Mouse (Mus musculus): ENCODE data around the gene Ece2. TPM values are rescaled to one million over a fixed set of nuclear protein-coding genes. Genes with fewer than 3 reads are reported as not detected.

Gene Ece2
- polyA plus RNA-seq, 1 experiment from 2014 or later, result 3.3 TPM

DNA sequence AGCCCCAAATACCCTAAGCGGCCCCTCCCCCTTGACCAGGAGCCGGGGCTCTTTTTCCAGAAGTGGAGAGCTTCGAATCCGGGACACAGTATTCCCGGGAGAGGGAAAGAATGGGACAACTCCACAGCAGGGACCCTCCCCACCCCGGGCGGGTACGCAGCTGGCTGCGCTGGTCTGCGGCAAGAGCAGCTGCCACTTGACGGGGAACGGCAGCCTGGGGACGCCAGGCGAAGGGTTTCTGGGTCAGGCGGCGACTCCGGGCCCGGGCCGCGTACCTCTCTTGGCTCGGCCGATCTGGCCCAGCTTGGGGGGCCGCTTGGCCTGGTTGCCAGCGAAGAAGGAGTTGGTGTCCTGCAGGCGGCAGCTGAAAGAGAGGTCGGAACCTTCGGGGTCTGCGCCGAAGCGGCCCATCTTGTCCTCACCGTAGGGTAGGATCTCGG is 8.9 kb upstream of the Ece2 start:
- 0 out of 2 replicates have a peak, but pooled peaks have one; percentile 1 for ATAC-seq (ENCODE audit: low read depth)

DNA sequence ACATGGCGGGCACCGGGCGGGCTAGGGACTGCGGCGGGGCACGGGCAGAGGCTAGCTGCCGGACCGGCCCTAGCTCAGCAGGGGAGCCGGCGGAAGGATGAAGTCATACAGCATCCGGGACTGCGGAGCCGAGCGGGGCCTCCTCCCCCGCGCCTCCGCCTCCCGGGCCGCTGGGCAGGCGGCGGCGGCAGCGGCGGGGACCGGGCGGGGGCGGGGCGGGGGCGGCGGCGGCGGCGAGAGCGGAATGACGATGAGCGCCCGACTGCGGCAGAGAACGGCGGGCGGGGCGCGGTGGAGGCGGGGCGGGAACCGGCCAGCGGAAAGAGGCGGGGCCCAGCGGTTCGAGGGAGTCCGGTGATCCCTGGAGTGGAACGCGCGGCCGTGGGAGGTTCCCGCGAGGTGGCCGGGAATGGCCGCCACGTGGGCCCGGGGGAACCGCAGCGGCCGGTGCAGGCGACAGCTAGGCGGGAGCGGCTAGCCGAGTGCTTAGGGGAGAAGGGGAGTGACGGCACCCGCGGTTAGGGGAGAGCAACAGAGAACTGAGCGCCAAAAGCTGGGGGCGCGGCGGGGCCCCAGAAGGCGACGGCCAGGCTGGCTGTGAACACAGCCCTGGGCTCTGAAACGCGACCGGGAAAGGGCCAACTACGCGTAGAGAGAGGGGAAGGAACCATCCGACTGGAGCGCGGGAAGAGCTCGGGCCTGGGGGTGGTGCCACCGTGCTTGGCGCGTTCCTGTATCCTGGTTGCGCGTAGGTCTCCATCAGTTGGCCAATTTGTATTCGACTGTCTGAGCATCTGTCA is 8.2 kb upstream of the Ece2 start, which contains the start of gene Camk2n2:
Camk2n2 (minus strand) TSS at position 97 of the 800 bp plus-strand sequence.
- 2% methylated on average over 36 of the region's 92 CpGs for WGBS
- Histone ChIP-seq H3K4me1 (ENCODE audit: control insufficient read depth, insufficient read depth, low read length) (peaks cover 20% of the 10 kb centered on the region), H3K9me3 (ENCODE audit: control insufficient read depth, low read length) (no peaks in the 10 kb centered on the region), H3K36me3 (ENCODE audit: control insufficient read depth, insufficient read depth, low read length) (no peaks in the 10 kb centered on the region), H3K27me3 (replicated peaks; ENCODE audit: control insufficient read depth, insufficient read depth, low read length) (peaks cover 31% of the 10 kb centered on the region), H3K9ac (ENCODE audit: low read depth, low read length) (peak within 1 kb of the TSS; percentile 75), H3K27ac (replicated peaks; ENCODE audit: low read depth, low read length) (peak within 1 kb of the TSS; percentile 59; the same call in 1 of the 2 replicates), H3K4me2 (ENCODE audit: low read depth, low read length) (peak within 1 kb of the TSS; percentile 99), H3K4me3 (ENCODE audit: low read depth, low read length) (peak within 1 kb of the TSS; percentile 74)
- ATAC-seq (ENCODE audit: low read depth) (peak; percentile 58), DNase-seq (ENCODE audit: low spot score) (peak; percentile 40)

More for the DNA sequence above, 8.9 kb upstream of the Ece2 start:
- Histone ChIP-seq H3K4me3 (ENCODE audit: low read depth, low read length) (peak overlapping the region; percentile 74), H3K9ac (ENCODE audit: low read depth, low read length) (peak overlapping the region; percentile 75), H3K27ac (replicated peaks; ENCODE audit: low read depth, low read length) (no peak overlapping the region), H3K9me3 (ENCODE audit: control insufficient read depth, low read length) (no peaks in the 10 kb centered on the region), H3K4me1 (ENCODE audit: control insufficient read depth, insufficient read depth, low read length) (peaks cover 20% of the 10 kb centered on the region), H3K4me2 (ENCODE audit: low read depth, low read length) (peak overlapping the region; percentile 99), H3K36me3 (ENCODE audit: control insufficient read depth, insufficient read depth, low read length) (no peaks in the 10 kb centered on the region), H3K27me3 (replicated peaks; ENCODE audit: control insufficient read depth, insufficient read depth, low read length) (peaks cover 31% of the 10 kb centered on the region)
- DNase-seq (ENCODE audit: low spot score), result peak; percentile 28
- under 1% methylated on average over 19 of the region's 32 CpGs for WGBS

DNA sequence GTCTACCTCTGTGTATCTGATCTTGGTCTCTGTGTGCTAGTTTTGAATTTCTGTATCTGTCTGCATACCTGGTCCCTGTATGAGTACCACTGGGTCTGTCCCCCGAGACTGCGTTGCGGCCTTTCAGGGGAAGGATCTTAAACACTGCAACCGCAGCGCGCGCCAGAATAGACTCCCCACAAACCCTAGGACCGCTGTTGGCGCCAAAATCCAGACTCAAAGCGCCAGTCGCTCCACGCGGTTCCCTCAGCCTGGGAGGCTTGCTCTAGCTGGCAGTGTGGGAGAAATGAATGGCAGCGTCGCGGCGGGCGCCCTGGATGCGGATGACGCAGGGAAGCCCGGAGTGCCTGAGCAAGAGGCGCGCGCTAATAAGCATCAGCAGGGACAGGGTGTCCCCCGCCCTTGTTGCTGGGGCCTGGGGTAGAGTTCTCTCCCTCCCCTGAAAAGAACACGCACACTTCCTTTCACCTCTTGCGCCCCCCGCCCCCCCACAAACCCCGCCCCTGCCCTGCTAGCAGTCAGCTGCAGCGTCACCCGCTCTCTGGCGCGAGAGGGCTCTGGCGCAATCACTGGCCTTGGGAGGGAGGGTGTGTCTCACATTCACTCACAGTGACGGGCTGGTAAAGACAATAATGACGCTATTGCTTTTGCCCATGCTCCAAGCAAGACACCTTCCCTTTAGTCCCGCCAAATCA is 7.5 kb upstream of the Ece2 start:
- Histone ChIP-seq H3K27ac (replicated peaks; ENCODE audit: low read depth, low read length) (peak overlapping the region; percentile 36; the same call in 1 of the 2 replicates), H3K4me2 (ENCODE audit: low read depth, low read length) (peak overlapping the region; percentile 99), H3K9ac (ENCODE audit: low read depth, low read length) (peak overlapping the region; percentile 75), H3K4me1 (ENCODE audit: control insufficient read depth, insufficient read depth, low read length) (peaks cover 20% of the 10 kb centered on the region), H3K4me3 (ENCODE audit: low read depth, low read length) (peak overlapping the region; percentile 74), H3K36me3 (ENCODE audit: control insufficient read depth, insufficient read depth, low read length) (no peaks in the 10 kb centered on the region), H3K9me3 (ENCODE audit: control insufficient read depth, low read length) (no peaks in the 10 kb centered on the region), H3K27me3 (replicated peaks; ENCODE audit: control insufficient read depth, insufficient read depth, low read length) (peaks cover 31% of the 10 kb centered on the region)
- under 1% methylated on average over 32 of the region's 37 CpGs for WGBS
- ATAC-seq (ENCODE audit: low read depth) (peak; percentile 54), DNase-seq (ENCODE audit: low spot score) (peak; percentile 78)

DNA sequence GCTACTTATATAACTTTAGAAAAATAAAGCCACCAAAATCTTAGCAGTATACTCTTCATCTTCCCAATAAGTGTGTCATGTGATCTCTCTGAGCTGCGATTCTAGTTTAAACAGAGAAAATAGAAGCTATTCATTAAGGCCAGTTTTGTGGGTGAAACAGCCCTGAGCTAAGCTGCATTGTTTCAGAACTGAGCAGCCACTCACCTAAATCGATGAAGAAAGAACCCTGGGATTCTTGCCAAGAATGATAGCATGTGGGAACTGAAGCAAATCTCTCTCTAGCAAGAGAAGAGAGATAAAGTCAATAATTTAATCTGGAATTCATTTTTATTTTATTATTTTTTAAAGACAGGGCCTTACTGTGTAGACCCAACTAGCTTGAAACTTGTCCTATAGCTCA is 6.4 kb upstream of the Ece2 start:
- no peak overlapping the region for H3K27ac ChIP-seq (replicated peaks; ENCODE audit: low read depth, low read length)
- ATAC-seq (ENCODE audit: low read depth) (no peak), DNase-seq (ENCODE audit: low spot score) (no peak)
- 0 out of 2 replicates have a peak overlapping the region, but pooled peaks have one; percentile 99 for H3K4me2 ChIP-seq (ENCODE audit: low read depth, low read length)
- H3K9me3 ChIP-seq (ENCODE audit: control insufficient read depth, low read length), result no peaks in the 10 kb centered on the region
- no peak overlapping the region for H3K9ac ChIP-seq (ENCODE audit: low read depth, low read length)
- no peak overlapping the region for H3K4me3 ChIP-seq (ENCODE audit: low read depth, low read length)
- peaks cover 31% of the 10 kb centered on the region for H3K27me3 ChIP-seq (replicated peaks; ENCODE audit: control insufficient read depth, insufficient read depth, low read length)
- no peaks in the 10 kb centered on the region for H3K36me3 ChIP-seq (ENCODE audit: control insufficient read depth, insufficient read depth, low read length)
- H3K4me1 ChIP-seq (ENCODE audit: control insufficient read depth, insufficient read depth, low read length), result peaks cover 20% of the 10 kb centered on the region
- WGBS, result 52% methylated on average over 2 of the region's 2 CpGs

DNA sequence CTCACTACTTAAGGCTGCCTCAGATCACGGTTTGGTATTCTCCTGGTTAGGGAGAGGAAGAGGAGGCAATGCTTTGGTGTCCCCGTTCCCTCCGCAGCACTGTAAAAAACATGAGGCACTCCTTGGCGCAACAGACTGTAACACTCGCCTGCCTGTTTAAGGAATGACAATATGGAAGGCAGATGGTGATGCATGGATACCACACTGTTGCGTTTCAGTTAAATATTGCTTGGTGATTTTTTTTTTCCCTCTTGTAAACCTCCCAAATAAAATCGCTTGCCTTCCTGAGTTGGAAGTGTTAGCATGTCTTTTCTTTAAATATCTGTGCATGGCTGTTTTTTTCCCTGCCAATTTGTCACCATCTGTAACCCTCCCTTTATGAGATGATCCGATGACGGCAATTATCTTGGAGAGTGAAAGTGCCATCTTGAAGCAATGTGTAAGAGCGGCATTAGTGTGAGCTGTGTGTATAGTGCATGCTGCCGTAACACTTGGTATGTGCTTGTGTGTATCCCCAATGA is 697 bp upstream of the Ece2 start:
- no peak for ATAC-seq (ENCODE audit: low read depth)
- peak overlapping the region; percentile 78; the same call in 1 of the 2 replicates for H3K9ac ChIP-seq (ENCODE audit: low read depth, low read length)
- peak overlapping the region; percentile 57; the same call in 1 of the 2 replicates for H3K4me3 ChIP-seq (ENCODE audit: low read depth, low read length)
- H3K4me1 ChIP-seq (ENCODE audit: control insufficient read depth, insufficient read depth, low read length), result peaks cover 9% of the 10 kb centered on the region; the same call in 1 of the 2 replicates
- H3K9me3 ChIP-seq (ENCODE audit: control insufficient read depth, low read length), result no peaks in the 10 kb centered on the region
- peaks cover 6% of the 10 kb centered on the region; the same call in 1 of the 2 replicates for H3K27me3 ChIP-seq (replicated peaks; ENCODE audit: control insufficient read depth, insufficient read depth, low read length)
- 47% methylated on average over 11 of the region's 11 CpGs for WGBS
- peak overlapping the region; percentile 92 for H3K4me2 ChIP-seq (ENCODE audit: low read depth, low read length)
- DNase-seq (ENCODE audit: low spot score), result peak; percentile 14
- no peak overlapping the region for H3K27ac ChIP-seq (replicated peaks; ENCODE audit: low read depth, low read length)
- H3K36me3 ChIP-seq (ENCODE audit: control insufficient read depth, insufficient read depth, low read length), result 0 out of 2 replicates have a peak, but pooled peaks cover 3% of the 10 kb centered on the region

DNA sequence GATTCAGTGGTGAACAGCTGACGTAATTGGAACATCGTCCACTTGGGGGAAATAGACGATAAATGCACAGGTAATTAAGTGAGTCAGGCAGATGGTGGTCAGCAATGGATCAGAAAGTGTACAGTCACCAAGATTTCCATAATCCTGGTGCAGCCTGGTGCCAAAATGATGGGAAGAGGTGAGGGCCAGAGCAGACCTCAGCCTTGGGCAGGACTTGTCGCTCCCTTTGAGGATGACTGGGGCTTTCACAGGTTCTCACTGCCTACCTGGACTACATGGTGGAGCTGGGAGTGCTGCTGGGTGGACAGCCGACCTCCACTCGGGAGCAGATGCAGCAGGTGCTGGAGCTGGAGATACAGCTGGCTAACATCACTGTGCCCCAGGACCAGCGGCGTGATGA is 7.8 kb downstream of the Ece2 start:
- no peaks in the 10 kb centered on the region for H3K27me3 ChIP-seq (replicated peaks; ENCODE audit: control insufficient read depth, insufficient read depth, low read length)
- DNase-seq (ENCODE audit: low spot score) (no peak), ATAC-seq (ENCODE audit: low read depth) (no peak)
- H3K9me3 ChIP-seq (ENCODE audit: control insufficient read depth, low read length), result no peaks in the 10 kb centered on the region
- no peaks in the 10 kb centered on the region for H3K4me1 ChIP-seq (ENCODE audit: control insufficient read depth, insufficient read depth, low read length)
- no peak overlapping the region for H3K4me2 ChIP-seq (ENCODE audit: low read depth, low read length)
- WGBS, result 83% methylated on average over 8 of the region's 8 CpGs
- H3K36me3 ChIP-seq (ENCODE audit: control insufficient read depth, insufficient read depth, low read length), result 0 out of 2 replicates have a peak, but pooled peaks cover 1% of the 10 kb centered on the region
- no peak overlapping the region for H3K4me3 ChIP-seq (ENCODE audit: low read depth, low read length)
- H3K9ac ChIP-seq (ENCODE audit: low read depth, low read length), result no peak overlapping the region
- no peak overlapping the region for H3K27ac ChIP-seq (replicated peaks; ENCODE audit: low read depth, low read length)

DNA sequence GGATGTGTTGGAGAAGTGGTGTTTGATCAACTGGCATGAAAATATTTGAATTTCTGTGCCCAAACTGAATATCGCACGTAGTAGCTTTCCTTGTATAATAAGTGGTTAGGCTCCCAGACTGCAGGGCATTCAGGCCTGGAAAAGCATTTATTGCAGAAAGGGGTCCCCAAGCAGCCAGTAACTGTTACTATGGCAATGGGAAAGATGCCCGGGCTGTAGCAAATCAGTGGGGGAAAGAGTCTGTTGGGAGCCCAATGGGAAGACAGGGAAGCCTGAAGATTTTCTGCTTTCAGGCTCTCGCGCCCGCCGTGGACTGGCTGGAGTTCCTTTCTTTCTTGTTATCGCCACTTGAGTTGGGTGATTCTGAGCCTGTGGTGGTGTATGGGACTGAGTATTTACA is 8.7 kb downstream of the Ece2 start:
- Histone ChIP-seq H3K36me3 (ENCODE audit: control insufficient read depth, insufficient read depth, low read length) (no peaks in the 10 kb centered on the region), H3K27me3 (replicated peaks; ENCODE audit: control insufficient read depth, insufficient read depth, low read length) (no peaks in the 10 kb centered on the region), H3K27ac (replicated peaks; ENCODE audit: low read depth, low read length) (no peak overlapping the region), H3K9ac (ENCODE audit: low read depth, low read length) (no peak overlapping the region), H3K4me3 (ENCODE audit: low read depth, low read length) (no peak overlapping the region), H3K4me1 (ENCODE audit: control insufficient read depth, insufficient read depth, low read length) (no peaks in the 10 kb centered on the region), H3K4me2 (ENCODE audit: low read depth, low read length) (no peak overlapping the region), H3K9me3 (ENCODE audit: control insufficient read depth, low read length) (no peaks in the 10 kb centered on the region)
- DNase-seq (ENCODE audit: low spot score) (no peak), ATAC-seq (ENCODE audit: low read depth) (no peak)
- 88% methylated on average over 8 of the region's 8 CpGs for WGBS

DNA sequence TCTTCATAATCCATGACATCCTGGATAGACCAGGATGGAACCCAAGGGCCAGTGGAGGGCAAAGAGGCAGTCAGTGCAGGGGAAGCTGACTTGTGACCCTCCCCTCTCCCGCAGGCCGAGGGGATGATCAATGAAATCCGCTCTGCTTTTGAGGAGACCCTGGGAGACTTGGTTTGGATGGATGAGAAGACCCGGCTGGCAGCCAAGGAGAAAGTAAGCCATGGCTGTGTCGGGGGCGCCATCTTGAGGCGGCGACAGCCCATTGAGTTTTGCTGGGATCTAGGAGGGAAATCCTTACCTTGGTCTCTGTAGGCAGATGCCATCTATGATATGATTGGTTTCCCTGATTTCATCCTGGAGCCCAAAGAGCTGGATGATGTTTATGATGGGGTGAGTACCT is 12.5 kb downstream of the Ece2 start:
- peak; percentile 74 for ATAC-seq (ENCODE audit: low read depth)
- WGBS, result 5% methylated on average over 8 of the region's 8 CpGs
- H3K4me3 ChIP-seq (ENCODE audit: low read depth, low read length), result no peak overlapping the region
- no peak overlapping the region for H3K27ac ChIP-seq (replicated peaks; ENCODE audit: low read depth, low read length)
- no peaks in the 10 kb centered on the region for H3K9me3 ChIP-seq (ENCODE audit: control insufficient read depth, low read length)
- H3K9ac ChIP-seq (ENCODE audit: low read depth, low read length), result no peak overlapping the region
- H3K4me1 ChIP-seq (ENCODE audit: control insufficient read depth, insufficient read depth, low read length), result no peaks in the 10 kb centered on the region
- H3K36me3 ChIP-seq (ENCODE audit: control insufficient read depth, insufficient read depth, low read length), result no peaks in the 10 kb centered on the region
- no peak overlapping the region for H3K4me2 ChIP-seq (ENCODE audit: low read depth, low read length)
- peak; percentile 73 for DNase-seq (ENCODE audit: low spot score)
- H3K27me3 ChIP-seq (replicated peaks; ENCODE audit: control insufficient read depth, insufficient read depth, low read length), result no peaks in the 10 kb centered on the region

Measured in embryonic facial prominence, embryonic 14.5 days (tissue).